Mouse (Mus musculus): ENCODE results near the gene Drc3. TPM values are rescaled to one million over a fixed set of nuclear protein-coding genes. Genes with fewer than 3 reads are reported as not detected.
A peak's percentile ranks its signal among the peaks of the same experiment; 100 is the strongest.
"Not testable (repeated sequence)": the region's sequence is repeated elsewhere in the genome, so short reads cannot be mapped to it uniquely, and the experiment has no call there.

Gene Drc3
- polyA plus RNA-seq, 1 experiment, result 6.9 TPM

- Histone ChIP-seq H3K27ac (ENCODE audit: insufficient read depth, low read length) (no peak overlapping the region), H3K27me3 (ENCODE audit: control insufficient read depth, insufficient read depth, low read length, poor library complexity, severe bottlenecking) (no peaks in the 10 kb centered on the region), H3K9me3 (replicated peaks; ENCODE audit: control insufficient read depth, insufficient read depth, low read length, poor library complexity, severe bottlenecking) (no peaks in the 10 kb centered on the region), H3K4me1 (ENCODE audit: control insufficient read depth, insufficient read depth, low read length) (peaks cover 6% of the 10 kb centered on the region), H3K36me3 (ENCODE audit: control insufficient read depth, insufficient read depth, low read length, poor library complexity, severe bottlenecking) (peaks cover 28% of the 10 kb centered on the region), H3K9ac (ENCODE audit: low read depth, poor library complexity, severe bottlenecking) (no peak overlapping the region), H3K4me3 (ENCODE audit: low read depth, low read length) (no peak overlapping the region)
- TF ChIP-seq POLR2A (IDR thresholded peaks at IDR 0.05; ENCODE audit: insufficient read depth, low read length) (no peak), EP300 (IDR thresholded peaks at IDR 0.05; ENCODE audit: insufficient read depth, low read depth, low read length) (no peak), CTCF (IDR thresholded peaks at IDR 0.05; ENCODE audit: low read depth, low read length) (no peak)
These were observed 82.0 kb downstream of the Drc3 start for GRCm38 (mm10) chr11:60435133-60435532.

- Histone ChIP-seq H3K27me3 (ENCODE audit: control insufficient read depth, insufficient read depth, low read length, poor library complexity, severe bottlenecking) (no peaks in the 10 kb centered on the region), H3K9me3 (replicated peaks; ENCODE audit: control insufficient read depth, insufficient read depth, low read length, poor library complexity, severe bottlenecking) (no peaks in the 10 kb centered on the region), H3K27ac (ENCODE audit: insufficient read depth, low read length) (no peak overlapping the region), H3K4me1 (ENCODE audit: control insufficient read depth, insufficient read depth, low read length) (peaks cover 7% of the 10 kb centered on the region), H3K36me3 (ENCODE audit: control insufficient read depth, insufficient read depth, low read length, poor library complexity, severe bottlenecking) (peaks cover 31% of the 10 kb centered on the region), H3K4me3 (ENCODE audit: low read depth, low read length) (no peak overlapping the region), H3K9ac (ENCODE audit: low read depth, poor library complexity, severe bottlenecking) (no peak overlapping the region)
- TF ChIP-seq EP300 (IDR thresholded peaks at IDR 0.05; ENCODE audit: insufficient read depth, low read depth, low read length), result no peak
- TF ChIP-seq CTCF (IDR thresholded peaks at IDR 0.05; ENCODE audit: low read depth, low read length), result no peak
- TF ChIP-seq POLR2A (IDR thresholded peaks at IDR 0.05; ENCODE audit: insufficient read depth, low read length), result no peak
These were observed 83.5 kb downstream of the Drc3 start for GRCm38 (mm10) chr11:60436618-60437017.

GRCm38 (mm10) chr11:60439621-60440020, 86.5 kb downstream of the Drc3 start:
- not testable (repeated sequence) for H3K4me3 ChIP-seq (ENCODE audit: low read depth, low read length); H3K27me3 ChIP-seq (ENCODE audit: control insufficient read depth, insufficient read depth, low read length, poor library complexity, severe bottlenecking); H3K9ac ChIP-seq (ENCODE audit: low read depth, poor library complexity, severe bottlenecking); H3K9me3 ChIP-seq (replicated peaks; ENCODE audit: control insufficient read depth, insufficient read depth, low read length, poor library complexity, severe bottlenecking)
- peaks cover 38% of the 10 kb centered on the region for H3K36me3 ChIP-seq (ENCODE audit: control insufficient read depth, insufficient read depth, low read length, poor library complexity, severe bottlenecking)
- peaks cover 13% of the 10 kb centered on the region for H3K4me1 ChIP-seq (ENCODE audit: control insufficient read depth, insufficient read depth, low read length)
- peak overlapping the region; percentile 82 for H3K27ac ChIP-seq (ENCODE audit: insufficient read depth, low read length)

DNA sequence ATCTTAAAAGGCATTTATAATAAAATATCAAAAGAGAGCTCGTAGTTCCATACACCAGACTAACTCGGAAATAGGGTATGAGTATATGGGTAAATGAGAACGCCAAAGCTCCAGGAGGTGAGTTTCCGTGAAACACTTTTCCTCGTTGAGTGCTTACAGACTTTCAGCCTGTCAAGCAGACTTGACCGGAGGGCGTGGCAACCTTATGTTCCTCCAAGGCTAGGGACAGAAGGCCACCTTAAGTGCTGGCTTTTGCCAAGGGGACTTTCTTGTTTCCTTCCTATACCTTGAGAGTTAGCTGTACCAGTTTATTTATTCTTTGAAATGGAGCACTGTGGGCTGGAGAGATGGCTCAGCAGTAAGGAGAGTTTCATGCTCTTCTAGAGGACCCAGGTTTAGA, 87.0 kb downstream of the Drc3 start:
- Histone ChIP-seq H3K27ac (ENCODE audit: insufficient read depth, low read length) (peak overlapping the region; percentile 88), H3K36me3 (ENCODE audit: control insufficient read depth, insufficient read depth, low read length, poor library complexity, severe bottlenecking) (peaks cover 37% of the 10 kb centered on the region), H3K4me1 (ENCODE audit: control insufficient read depth, insufficient read depth, low read length) (peaks cover 13% of the 10 kb centered on the region), H3K9ac (ENCODE audit: low read depth, poor library complexity, severe bottlenecking) (no peak overlapping the region), H3K4me3 (ENCODE audit: low read depth, low read length) (no peak overlapping the region), H3K9me3 (replicated peaks; ENCODE audit: control insufficient read depth, insufficient read depth, low read length, poor library complexity, severe bottlenecking) (no peaks in the 10 kb centered on the region), H3K27me3 (ENCODE audit: control insufficient read depth, insufficient read depth, low read length, poor library complexity, severe bottlenecking) (no peaks in the 10 kb centered on the region)
- TF ChIP-seq POLR2A (IDR thresholded peaks at IDR 0.05; ENCODE audit: insufficient read depth, low read length), result no peak
- TF ChIP-seq EP300 (IDR thresholded peaks at IDR 0.05; ENCODE audit: insufficient read depth, low read depth, low read length), result peak; percentile 76; the same call in 1 of the 2 replicates

- Histone ChIP-seq H3K9ac (ENCODE audit: low read depth, poor library complexity, severe bottlenecking) (no peak overlapping the region), H3K27ac (ENCODE audit: insufficient read depth, low read length) (peak overlapping the region; percentile 14; the same call in 1 of the 2 replicates), H3K4me1 (ENCODE audit: control insufficient read depth, insufficient read depth, low read length) (peaks cover 9% of the 10 kb centered on the region), H3K27me3 (ENCODE audit: control insufficient read depth, insufficient read depth, low read length, poor library complexity, severe bottlenecking) (no peaks in the 10 kb centered on the region), H3K9me3 (replicated peaks; ENCODE audit: control insufficient read depth, insufficient read depth, low read length, poor library complexity, severe bottlenecking) (no peaks in the 10 kb centered on the region), H3K4me3 (ENCODE audit: low read depth, low read length) (no peak overlapping the region), H3K36me3 (ENCODE audit: control insufficient read depth, insufficient read depth, low read length, poor library complexity, severe bottlenecking) (peaks cover 19% of the 10 kb centered on the region)
- no peak for TF ChIP-seq EP300 (IDR thresholded peaks at IDR 0.05; ENCODE audit: insufficient read depth, low read depth, low read length)
- no peak for TF ChIP-seq CTCF (IDR thresholded peaks at IDR 0.05; ENCODE audit: low read depth, low read length)
- TF ChIP-seq POLR2A (IDR thresholded peaks at IDR 0.05; ENCODE audit: insufficient read depth, low read length), result no peak
These were observed 89.8 kb downstream of the Drc3 start for GRCm38 (mm10) chr11:60442896-60443295.

Other genes with a start within 250 kb of the Drc3 start
- 21.9 and 27.4 TPM in 2 replicates for gene Rai1, start 248.3 kb upstream of the Drc3 start, polyA plus RNA-seq (2011; ENCODE audit: insufficient read depth, insufficient read length, low read depth, missing spikeins)
- 60.5 and 68.6 TPM in 2 replicates for gene Srebf1, start 130.7 kb upstream of the Drc3 start, polyA plus RNA-seq (2011; ENCODE audit: insufficient read depth, insufficient read length, low read depth, missing spikeins)
- 9.9 and 12.4 TPM in 2 replicates for gene Tom1l2, start 424 bp upstream of the Drc3 start, polyA plus RNA-seq (2011; ENCODE audit: insufficient read depth, insufficient read length, low read depth, missing spikeins)
- gene Gid4, start 63.8 kb downstream of the Drc3 start, polyA plus RNA-seq (2011; ENCODE audit: insufficient read depth, insufficient read length, low read depth, missing spikeins), result 36.2 and 40.6 TPM in 2 replicates
- gene Atpaf2, start 65.1 kb downstream of the Drc3 start, polyA plus RNA-seq (2011; ENCODE audit: insufficient read depth, insufficient read length, low read depth, missing spikeins), result 22.1 and 28.2 TPM in 2 replicates
- 67.4 and 69.9 TPM in 2 replicates for gene Drg2, start 101.3 kb downstream of the Drc3 start, polyA plus RNA-seq (2011; ENCODE audit: insufficient read depth, insufficient read length, low read depth, missing spikeins)
- gene Myo15, start 116.0 kb downstream of the Drc3 start, polyA plus RNA-seq (2011; ENCODE audit: insufficient read depth, insufficient read length, low read depth, missing spikeins), result 0.37 and 0.65 TPM in 2 replicates
- 46.6 and 52.1 TPM in 2 replicates for gene Alkbh5, start 183.1 kb downstream of the Drc3 start, polyA plus RNA-seq (2011; ENCODE audit: insufficient read depth, insufficient read length, low read depth, missing spikeins)

Measured in ES-Bruce4 (cell line).